Mouse (Mus musculus) intestine, embryonic 16.5 days (tissue): ENCODE measurements at regions not wholly inside any gene's neighbourhood (a gene's known extent, or its start where the extent isn't known, plus 50 kb on each side); places are given as distances from the start of the nearest gene placed in this dataset.

ENCODE experiments used
- ATAC-seq: fragments of 200-750 bp; cut with Nextera tagmentation; 2 replicates; pipeline ENCODE4 v1.8.0; 2017; ENCODE audit warnings: moderate TSS enrichment, moderate library complexity
- H3K27ac ChIP-seq: fragments of 300-500 bp; sonication (generic); 2 replicates; pipeline ENCODE4 v1.5.1; 2014; ENCODE audit warnings: mild to moderate bottlenecking, low read length
- H3K27me3 ChIP-seq: fragments of 300-500 bp; sonication (generic); replicated peaks from 2 replicates; pipeline ENCODE4 v1.6.1; 2014; ENCODE audit warnings: low read length, control low read depth, mixed read lengths; ENCODE audit not compliant: control insufficient read depth, insufficient read depth
- H3K36me3 ChIP-seq: fragments of 300-500 bp; sonication (generic); 2 replicates; pipeline ENCODE4 v1.6.1; 2014; ENCODE audit warnings: low read length, control low read depth; ENCODE audit not compliant: control insufficient read depth, insufficient read depth
- H3K4me1 ChIP-seq: fragments of 300-500 bp; sonication (generic); 2 replicates; pipeline ENCODE4 v1.6.1; 2014; ENCODE audit warnings: low read length, control low read depth, mixed read lengths; ENCODE audit not compliant: control insufficient read depth, insufficient read depth
- H3K4me2 ChIP-seq: fragments of 300-500 bp; sonication (generic); 2 replicates; pipeline ENCODE4 v1.6.1; 2014; ENCODE audit warnings: low read depth, low read length, control low read depth
- H3K4me3 ChIP-seq: fragments of 300-500 bp; sonication (generic); 2 replicates; pipeline ENCODE4 v1.5.1; 2014; ENCODE audit warnings: mild to moderate bottlenecking, low read length
- H3K9ac ChIP-seq: fragments of 300-500 bp; sonication (generic); 2 replicates; pipeline ENCODE4 v1.6.1; 2014; ENCODE audit warnings: low read depth, low read length
- H3K9me3 ChIP-seq: fragments of 300-500 bp; sonication (generic); 2 replicates; pipeline ENCODE4 v1.6.1; 2016; ENCODE audit warnings: low read length, control low read depth; ENCODE audit not compliant: control insufficient read depth
- WGBS: fragments of 180-500 bp; shearing (Covaris S2); extraction: QIAGEN DNeasy Blood & Tissue Kit; methylation state at CpG from one replicate; pipeline ENCODE4 v1.1.7; 2014; 5-methylcytosine and 5-hydroxymethylcytosine counted together

- WGBS: 66% methylated on average over 4 of the region's 4 CpGs
- no peaks in the 10 kb centered on the region for H3K27me3 ChIP-seq
- H3K9me3 ChIP-seq: no peaks in the 10 kb centered on the region
- no peaks in the 10 kb centered on the region for H3K36me3 ChIP-seq
- no peak overlapping the region for H3K9ac ChIP-seq
- H3K4me3 ChIP-seq: no peak overlapping the region
- no peaks in the 10 kb centered on the region for H3K4me1 ChIP-seq
- no peak for ATAC-seq
- no peak overlapping the region for H3K4me2 ChIP-seq
- H3K27ac ChIP-seq: no peak overlapping the region
Measured at GRCm38 (mm10) chr10:14333344-14333743, 212.1 kb downstream of the Adgrg6 start.

GRCm38 (mm10) chr10:14332688-14333117, 212.8 kb downstream of the Adgrg6 start:
- Histone ChIP-seq H3K4me2 (no peak overlapping the region), H3K4me3 (no peak overlapping the region), H3K27me3 (no peaks in the 10 kb centered on the region), H3K4me1 (no peaks in the 10 kb centered on the region), H3K9ac (no peak overlapping the region), H3K9me3 (no peaks in the 10 kb centered on the region), H3K36me3 (no peaks in the 10 kb centered on the region), H3K27ac (no peak overlapping the region)
- 40% methylated on average over 4 of the region's 4 CpGs for WGBS
- no peak for ATAC-seq

DNA sequence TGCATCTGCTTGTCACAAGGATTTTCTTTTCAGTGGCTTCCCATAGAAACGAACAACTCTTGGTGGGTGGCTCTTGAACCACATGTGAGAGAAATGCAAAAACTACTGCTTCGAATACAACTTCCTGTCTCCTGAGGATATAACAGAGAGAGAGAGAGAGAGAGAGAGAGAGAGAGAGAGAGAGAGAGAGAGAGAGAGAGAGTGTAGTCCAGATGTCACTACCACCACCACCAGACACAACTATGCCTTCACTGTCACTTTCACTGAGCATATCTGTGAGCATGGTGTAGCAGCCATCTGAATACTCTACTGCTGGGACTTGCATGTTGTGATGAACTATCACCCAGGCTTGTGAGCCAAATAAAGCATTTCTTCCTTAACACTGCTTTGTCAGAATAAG, 216.6 kb downstream of the Adgrg6 start:
- no peak overlapping the region for H3K9ac ChIP-seq
- H3K36me3 ChIP-seq: no peaks in the 10 kb centered on the region
- no peaks in the 10 kb centered on the region for H3K4me1 ChIP-seq
- no peak overlapping the region for H3K4me3 ChIP-seq
- no peak overlapping the region for H3K4me2 ChIP-seq
- H3K9me3 ChIP-seq: no peaks in the 10 kb centered on the region
- 65% methylated on average over 2 of the region's 2 CpGs for WGBS
- no peaks in the 10 kb centered on the region for H3K27me3 ChIP-seq
- ATAC-seq: no peak
- H3K27ac ChIP-seq: no peak overlapping the region

DNA sequence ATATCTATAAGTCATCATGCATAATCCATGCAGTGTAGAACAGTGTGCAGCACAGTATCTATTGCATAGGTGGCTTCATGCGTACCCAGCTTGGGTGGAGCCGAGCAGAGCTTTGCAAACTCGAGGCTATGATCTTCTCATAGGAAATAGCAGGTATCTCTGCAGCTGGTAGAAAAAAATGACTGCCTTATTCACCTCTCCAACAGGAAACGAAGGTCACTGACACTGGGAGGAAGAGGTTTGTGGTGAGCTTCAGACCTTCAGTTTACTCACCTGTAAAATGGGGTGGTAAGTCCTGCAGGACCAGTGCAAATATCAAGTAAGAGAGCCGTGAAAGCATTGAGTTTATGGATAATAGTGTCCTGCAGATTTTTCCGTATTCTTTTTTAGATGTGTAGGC, 219.2 kb downstream of the Adgrg6 start:
- ATAC-seq: no peak
- WGBS: 83% methylated on average over 6 of the region's 6 CpGs
- no peaks in the 10 kb centered on the region for H3K9me3 ChIP-seq
- no peaks in the 10 kb centered on the region for H3K36me3 ChIP-seq
- no peak overlapping the region for H3K9ac ChIP-seq
- no peaks in the 10 kb centered on the region for H3K27me3 ChIP-seq
- H3K4me1 ChIP-seq: no peaks in the 10 kb centered on the region
- H3K4me2 ChIP-seq: no peak overlapping the region
- no peak overlapping the region for H3K27ac ChIP-seq
- no peak overlapping the region for H3K4me3 ChIP-seq

GRCm38 (mm10) chr10:14321503-14321902, 224.0 kb downstream of the Adgrg6 start:
- 4% methylated on average over 4 of the region's 4 CpGs for WGBS
- no peak overlapping the region for H3K4me3 ChIP-seq

DNA sequence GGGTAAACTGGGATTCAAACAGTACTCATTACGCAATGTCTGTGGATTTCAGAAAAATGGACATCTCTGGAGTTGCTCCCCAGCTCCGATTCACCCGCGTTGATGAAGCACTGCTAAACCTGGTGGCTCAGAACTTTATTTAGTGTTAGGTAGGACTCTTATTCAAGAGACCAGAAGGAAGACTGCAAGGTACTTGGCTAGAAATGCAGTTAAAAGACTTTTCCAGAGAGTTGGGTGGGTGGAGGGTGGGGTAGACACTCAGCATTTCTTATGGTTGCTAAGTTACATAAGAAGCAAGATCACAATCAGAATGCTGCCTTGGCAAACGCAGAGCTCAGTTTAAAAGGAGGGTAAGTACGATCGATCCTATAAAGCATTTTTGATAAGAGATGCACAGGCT, 230.2 kb downstream of the Adgrg6 start:
- no peak overlapping the region for H3K4me3 ChIP-seq
- no peaks in the 10 kb centered on the region for H3K27me3 ChIP-seq

More at GRCm38 (mm10) chr10:14321503-14321902, 224.0 kb downstream of the Adgrg6 start:
- no peaks in the 10 kb centered on the region for H3K4me1 ChIP-seq
- H3K9ac ChIP-seq: no peak overlapping the region
- no peak overlapping the region for H3K4me2 ChIP-seq
- H3K27ac ChIP-seq: no peak overlapping the region
- ATAC-seq: no peak
- H3K36me3 ChIP-seq: no peaks in the 10 kb centered on the region
- no peaks in the 10 kb centered on the region for H3K27me3 ChIP-seq
- no peaks in the 10 kb centered on the region for H3K9me3 ChIP-seq

DNA sequence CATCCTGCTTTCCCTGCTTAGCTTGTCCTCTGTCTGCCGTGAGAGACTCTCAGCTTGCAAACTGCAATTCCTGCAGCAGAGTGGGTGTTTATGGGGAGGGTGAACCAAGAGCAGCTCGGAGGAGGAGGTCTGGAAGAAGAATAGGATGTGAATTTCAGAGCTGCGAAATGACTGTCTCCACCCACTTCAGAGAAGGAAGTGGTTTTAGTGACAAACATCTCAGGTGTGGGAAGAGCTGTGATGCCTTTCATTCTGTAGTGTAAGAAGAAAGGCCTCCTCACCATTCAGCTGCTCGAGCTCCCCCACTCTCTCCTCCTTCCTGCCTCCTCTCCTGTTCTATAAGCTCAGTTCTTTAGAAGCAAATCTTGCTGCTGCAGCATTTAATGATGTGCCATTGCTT, 230.9 kb downstream of the Adgrg6 start:
- no peak overlapping the region for H3K27ac ChIP-seq
- no peak overlapping the region for H3K9ac ChIP-seq
- H3K4me3 ChIP-seq: no peak overlapping the region
- no peaks in the 10 kb centered on the region for H3K36me3 ChIP-seq
- H3K27me3 ChIP-seq: no peaks in the 10 kb centered on the region
- H3K4me1 ChIP-seq: no peaks in the 10 kb centered on the region
- 44% methylated on average over 4 of the region's 4 CpGs for WGBS
- H3K4me2 ChIP-seq: no peak overlapping the region
- no peaks in the 10 kb centered on the region for H3K9me3 ChIP-seq
- no peak for ATAC-seq

More for the DNA sequence above, 230.2 kb downstream of the Adgrg6 start:
- 79% methylated on average over 7 of the region's 7 CpGs for WGBS
- Histone ChIP-seq H3K27ac (no peak overlapping the region), H3K4me2 (no peak overlapping the region), H3K9me3 (no peaks in the 10 kb centered on the region), H3K36me3 (no peaks in the 10 kb centered on the region), H3K9ac (no peak overlapping the region), H3K4me1 (no peaks in the 10 kb centered on the region)
- ATAC-seq: no peak

- no peak for ATAC-seq
- 73% methylated on average over 10 of the region's 10 CpGs for WGBS
- H3K36me3 ChIP-seq: no peaks in the 10 kb centered on the region
Measured at GRCm38 (mm10) chr10:14314004-14314581, 231.4 kb downstream of the Adgrg6 start.

DNA sequence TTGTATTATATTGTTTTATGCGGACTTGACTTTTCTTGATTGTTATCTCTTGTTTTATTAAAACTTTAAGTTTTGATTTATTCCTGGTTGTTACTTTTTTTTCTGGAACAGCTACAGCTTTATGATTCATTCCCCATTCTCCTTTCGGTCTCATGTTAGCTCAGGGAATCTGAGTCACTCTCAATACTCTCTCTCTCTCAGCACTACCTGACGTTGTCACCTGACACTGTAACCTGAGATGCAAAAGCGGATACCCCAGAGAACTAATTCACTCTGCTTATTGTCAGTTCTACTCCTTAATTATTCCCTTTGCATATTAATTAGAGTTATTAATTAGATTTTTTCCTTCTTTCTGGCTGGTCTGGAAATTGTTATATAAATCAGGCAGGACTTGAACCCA, 232.5 kb downstream of the Adgrg6 start:
- H3K36me3 ChIP-seq: no peaks in the 10 kb centered on the region
- ATAC-seq: no peak
- 82% methylated on average over 4 of the region's 4 CpGs for WGBS

More at GRCm38 (mm10) chr10:14314004-14314581, 231.4 kb downstream of the Adgrg6 start:
- no peak overlapping the region for H3K9ac ChIP-seq
- no peak overlapping the region for H3K4me2 ChIP-seq
- H3K9me3 ChIP-seq: no peaks in the 10 kb centered on the region
- no peaks in the 10 kb centered on the region for H3K27me3 ChIP-seq
- H3K27ac ChIP-seq: no peak overlapping the region
- H3K4me3 ChIP-seq: no peak overlapping the region
- H3K4me1 ChIP-seq: no peaks in the 10 kb centered on the region

GRCm38 (mm10) chr10:14311962-14312361, 233.5 kb downstream of the Adgrg6 start:
- Histone ChIP-seq H3K36me3 (no peaks in the 10 kb centered on the region), H3K9ac (no peak overlapping the region), H3K4me2 (no peak overlapping the region), H3K4me3 (no peak overlapping the region), H3K27me3 (no peaks in the 10 kb centered on the region), H3K4me1 (no peaks in the 10 kb centered on the region), H3K9me3 (no peaks in the 10 kb centered on the region), H3K27ac (no peak overlapping the region)
- no peak for ATAC-seq
- WGBS: 72% methylated on average over 3 of the region's 3 CpGs

More for the DNA sequence above, 232.5 kb downstream of the Adgrg6 start:
- no peaks in the 10 kb centered on the region for H3K27me3 ChIP-seq
- no peaks in the 10 kb centered on the region for H3K4me1 ChIP-seq
- H3K4me3 ChIP-seq: no peak overlapping the region
- H3K9ac ChIP-seq: no peak overlapping the region
- H3K4me2 ChIP-seq: no peak overlapping the region
- no peak overlapping the region for H3K27ac ChIP-seq
- no peaks in the 10 kb centered on the region for H3K9me3 ChIP-seq
